Mouse (Mus musculus) stomach, embryonic 16.5 days (tissue): ENCODE measurements around the gene Adgrl3. TPM values are rescaled to one million over a fixed set of nuclear protein-coding genes. Genes with fewer than 3 reads are reported as not detected.

ENCODE experiments used
- ATAC-seq: fragments of 200-750 bp; cut with Nextera tagmentation; 2 replicates; pipeline ENCODE4 v1.8.0; 2017; ENCODE audit warnings: moderate number of reproducible peaks, moderate TSS enrichment; ENCODE audit not compliant: insufficient read depth, low FRiP score
- H3K27ac ChIP-seq: fragments of 300-500 bp; sonication (generic); 2 replicates; pipeline ENCODE4 v1.5.1; 2014; ENCODE audit warnings: low read length
- H3K27me3 ChIP-seq: fragments of 300-500 bp; sonication (generic); 2 replicates; pipeline ENCODE4 v1.6.1; 2014; ENCODE audit warnings: low read length, control low read depth, mixed read lengths; ENCODE audit not compliant: control insufficient read depth, insufficient read depth
- H3K36me3 ChIP-seq: fragments of 300-500 bp; sonication (generic); 2 replicates; pipeline ENCODE4 v1.6.1; 2014; ENCODE audit warnings: low read length; ENCODE audit not compliant: control insufficient read depth, insufficient read depth
- H3K4me1 ChIP-seq: fragments of 300-500 bp; sonication (generic); 2 replicates; pipeline ENCODE4 v1.6.1; 2014; ENCODE audit warnings: low read length, control low read depth, mixed read lengths; ENCODE audit not compliant: control insufficient read depth, insufficient read depth
- H3K4me2 ChIP-seq: fragments of 300-500 bp; sonication (generic); 2 replicates; pipeline ENCODE4 v1.6.1; 2014; ENCODE audit warnings: low read depth, low read length, mixed read lengths
- H3K4me3 ChIP-seq: fragments of 300-500 bp; sonication (generic); replicated peaks from 2 replicates; pipeline ENCODE4 v1.5.1; 2014; ENCODE audit warnings: mild to moderate bottlenecking, low read length
- H3K9ac ChIP-seq: fragments of 300-500 bp; sonication (generic); 2 replicates; pipeline ENCODE4 v1.6.1; 2014; ENCODE audit warnings: low read length
- H3K9me3 ChIP-seq: fragments of 300-500 bp; sonication (generic); replicated peaks from 2 replicates; pipeline ENCODE4 v1.6.1; 2016; ENCODE audit warnings: low read length, control low read depth; ENCODE audit not compliant: control insufficient read depth
- WGBS: fragments of 180-500 bp; shearing (Covaris S2); extraction: QIAGEN DNeasy Blood & Tissue Kit; methylation state at CpG from one replicate; pipeline ENCODE4 v1.1.7; 2014; 5-methylcytosine and 5-hydroxymethylcytosine counted together
- polyA plus RNA-seq: library from polyadenylated mRNA; unstranded; fragments of >200 nt; fragmentation: Nextera tagmentation; extraction: Ambion mirVana; gene quantifications from 2 replicates; pipeline ENCODE4 v1.2.1, GENCODE M21; 2015

Gene Adgrl3
- polyA plus RNA-seq, 1 experiment from 2014 or later = 17.0 TPM

DNA sequence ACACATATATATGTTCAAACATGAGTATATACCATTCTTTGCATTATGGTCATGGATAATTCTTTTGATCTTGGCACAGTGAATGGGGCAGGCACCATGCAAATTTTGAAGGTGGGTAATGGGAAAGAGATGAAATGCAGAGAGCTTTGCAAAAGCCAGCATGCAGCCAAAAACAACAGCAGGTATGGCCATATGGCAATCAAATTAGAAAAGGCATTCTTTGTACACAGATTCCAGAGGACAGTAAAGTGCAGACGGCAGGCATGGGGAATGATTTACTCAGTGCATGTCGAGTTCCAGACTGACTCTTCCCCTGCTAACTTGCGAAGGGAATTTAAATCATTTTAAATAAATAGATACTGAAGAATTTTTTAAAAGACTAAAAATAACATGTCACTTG is 716.1 kb downstream of the Adgrl3 start:
- Histone ChIP-seq H3K4me1 (no peaks in the 10 kb centered on the region), H3K4me2 (no peak overlapping the region), H3K4me3 (no peak overlapping the region), H3K9ac (no peak overlapping the region), H3K27ac (no peak overlapping the region), H3K36me3 (no peaks in the 10 kb centered on the region), H3K27me3 (no peaks in the 10 kb centered on the region), H3K9me3 (no peaks in the 10 kb centered on the region)
- 50% methylated on average over 3 of the region's 3 CpGs for WGBS
- no peak for ATAC-seq

DNA sequence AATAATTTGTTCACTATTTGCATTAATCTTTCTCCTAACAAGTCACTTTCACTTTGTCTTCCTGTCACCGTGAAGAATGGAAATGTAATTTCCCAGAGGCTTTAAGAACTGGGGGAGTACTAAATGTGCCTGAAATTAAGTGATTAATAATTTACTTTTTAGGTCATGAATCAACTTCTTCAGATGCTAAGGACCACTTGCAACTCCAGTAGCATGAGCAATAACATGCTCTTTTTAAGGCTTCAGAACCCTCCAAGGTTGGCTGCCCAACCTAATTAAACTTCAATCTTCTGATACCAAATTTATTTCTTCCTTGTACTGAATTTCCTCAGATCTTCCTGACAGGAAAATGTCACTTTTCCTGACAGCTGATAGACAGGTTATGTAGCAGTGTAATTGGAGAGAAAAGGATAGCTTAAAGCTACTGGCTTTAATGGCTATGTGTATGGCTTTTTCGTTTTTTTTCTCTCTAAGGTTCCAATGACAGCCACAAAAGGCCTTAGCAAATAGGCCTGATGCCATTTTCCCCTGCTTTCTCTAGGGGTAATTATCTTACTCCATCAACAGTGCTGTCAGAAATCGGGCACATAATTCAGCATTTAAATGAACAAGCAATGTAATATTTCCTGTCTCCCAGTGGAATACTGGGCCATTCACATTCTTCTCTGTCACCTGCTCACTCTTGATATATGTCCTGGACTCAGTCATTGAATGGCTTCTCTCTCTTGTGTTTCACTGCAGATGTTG is 718.5 kb downstream of the Adgrl3 start:
- Histone ChIP-seq H3K9me3 (no peaks in the 10 kb centered on the region), H3K4me2 (no peak overlapping the region), H3K9ac (no peak overlapping the region), H3K27me3 (no peaks in the 10 kb centered on the region), H3K4me3 (no peak overlapping the region), H3K27ac (no peak overlapping the region), H3K4me1 (no peaks in the 10 kb centered on the region), H3K36me3 (no peaks in the 10 kb centered on the region)
- ATAC-seq = no peak
- WGBS = 71% methylated on average over 3 of the region's 3 CpGs

DNA sequence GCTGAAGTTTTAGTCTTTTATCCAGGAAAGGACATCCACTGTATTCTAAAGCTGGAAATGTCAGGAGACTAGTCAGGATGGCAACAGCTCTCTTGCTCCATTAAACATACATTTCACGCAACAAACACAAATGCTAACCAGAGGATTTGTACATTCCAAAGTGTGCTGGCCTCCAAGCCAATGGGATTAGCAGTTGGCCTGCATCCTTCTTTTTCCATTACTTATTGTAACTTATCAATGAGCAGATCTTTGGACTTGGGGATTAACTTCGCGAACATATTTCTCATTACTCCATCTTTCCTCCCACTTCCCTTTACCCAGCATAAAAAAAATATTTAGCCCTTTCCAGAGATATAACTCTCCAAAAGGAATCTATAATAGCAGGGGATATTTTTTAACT is 732.5 kb downstream of the Adgrl3 start:
- ATAC-seq = no peak
- 86% methylated on average over 3 of the region's 3 CpGs for WGBS
- H3K27me3 ChIP-seq = no peaks in the 10 kb centered on the region

DNA sequence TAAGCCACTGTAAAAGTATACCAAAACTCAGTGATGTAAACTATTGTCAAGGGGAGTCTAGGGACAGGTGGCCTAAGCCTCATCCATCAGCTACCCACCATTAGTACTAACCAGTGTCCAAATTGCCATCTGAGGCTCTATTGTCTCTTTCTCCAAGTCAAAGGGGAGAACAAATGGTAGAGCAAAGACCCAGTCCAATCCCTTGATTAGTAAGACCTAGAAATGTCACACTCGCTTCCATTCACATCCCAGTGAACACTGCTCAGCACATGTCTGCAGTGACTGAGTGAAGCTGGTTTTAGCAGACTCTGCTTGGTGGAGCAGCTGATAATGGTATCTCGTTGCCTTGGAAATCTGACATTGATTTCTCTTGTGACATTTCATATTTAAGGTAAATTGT is 735.8 kb downstream of the Adgrl3 start:
- Histone ChIP-seq H3K9me3 (no peaks in the 10 kb centered on the region), H3K9ac (no peak overlapping the region), H3K4me3 (no peak overlapping the region)

More for the DNA sequence above, 732.5 kb downstream of the Adgrl3 start:
- H3K9me3 ChIP-seq = no peaks in the 10 kb centered on the region
- no peaks in the 10 kb centered on the region for H3K36me3 ChIP-seq
- H3K9ac ChIP-seq = no peak overlapping the region
- H3K4me3 ChIP-seq = no peak overlapping the region
- H3K4me1 ChIP-seq = no peaks in the 10 kb centered on the region
- H3K27ac ChIP-seq = no peak overlapping the region
- no peak overlapping the region for H3K4me2 ChIP-seq

DNA sequence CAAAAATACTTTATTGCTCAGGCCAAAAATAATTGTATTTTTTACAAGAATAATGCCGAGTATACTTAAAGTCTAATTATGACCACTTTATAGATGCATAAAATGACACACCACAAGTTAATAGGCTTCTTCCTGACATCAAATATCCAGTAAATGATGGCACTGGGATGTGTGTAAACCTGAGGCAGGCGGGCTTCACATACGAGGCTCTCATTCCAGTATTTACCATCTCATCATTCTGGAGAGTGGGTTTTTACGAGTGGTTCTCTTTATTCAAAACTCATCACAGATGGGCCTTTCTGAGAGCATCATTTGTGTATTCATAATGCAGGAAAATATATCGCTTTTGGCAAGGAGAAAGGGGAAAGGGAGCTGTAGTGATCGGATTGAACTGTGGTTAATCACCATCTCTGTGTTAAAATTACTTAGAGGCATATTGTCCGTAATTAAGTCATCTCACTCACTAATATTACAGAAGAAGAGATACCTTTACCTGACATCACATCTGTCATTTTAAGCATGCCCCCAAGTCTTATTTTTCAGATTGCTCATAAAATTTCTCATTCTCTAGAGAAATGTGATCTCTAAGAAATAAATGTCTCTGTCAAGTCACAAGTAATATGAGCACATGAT is 737.3 kb downstream of the Adgrl3 start:
- no peaks in the 10 kb centered on the region for H3K4me1 ChIP-seq
- 82% methylated on average over 7 of the region's 7 CpGs for WGBS

More for the DNA sequence above, 735.8 kb downstream of the Adgrl3 start:
- 86% methylated on average over 2 of the region's 2 CpGs for WGBS
- Histone ChIP-seq H3K27ac (no peak overlapping the region), H3K36me3 (no peaks in the 10 kb centered on the region), H3K4me2 (no peak overlapping the region), H3K4me1 (no peaks in the 10 kb centered on the region), H3K27me3 (no peaks in the 10 kb centered on the region)
- ATAC-seq = no peak

DNA sequence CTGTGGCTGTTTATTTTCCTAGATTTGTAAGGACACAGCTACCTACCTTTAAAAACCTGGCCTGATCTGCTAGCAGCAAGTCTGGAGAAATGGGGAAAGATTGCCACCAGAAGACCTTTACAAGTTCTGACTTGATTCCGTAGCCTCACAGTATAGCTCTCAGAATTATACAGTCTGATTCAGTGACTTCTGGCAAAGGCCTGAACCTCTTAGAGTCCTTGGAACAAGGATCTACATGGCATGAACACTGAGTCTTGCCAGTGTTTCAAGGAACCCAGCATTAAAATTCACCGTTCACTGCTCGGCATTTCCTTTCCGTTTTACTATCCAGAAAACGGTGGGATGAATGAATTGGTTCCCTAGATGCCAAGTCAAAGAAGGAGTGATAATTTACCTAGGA is 756.3 kb downstream of the Adgrl3 start:
- Histone ChIP-seq H3K9me3 (no peaks in the 10 kb centered on the region), H3K4me1 (no peaks in the 10 kb centered on the region), H3K9ac (no peak overlapping the region), H3K27me3 (no peaks in the 10 kb centered on the region), H3K4me3 (no peak overlapping the region), H3K27ac (no peak overlapping the region), H3K36me3 (no peaks in the 10 kb centered on the region), H3K4me2 (no peak overlapping the region)
- no peak for ATAC-seq
- WGBS = 82% methylated on average over 5 of the region's 5 CpGs

More for the DNA sequence above, 737.3 kb downstream of the Adgrl3 start:
- H3K4me2 ChIP-seq = no peak overlapping the region
- H3K9ac ChIP-seq = no peak overlapping the region
- H3K36me3 ChIP-seq = no peaks in the 10 kb centered on the region
- H3K9me3 ChIP-seq = no peaks in the 10 kb centered on the region
- H3K4me3 ChIP-seq = no peak overlapping the region
- ATAC-seq = no peak
- no peak overlapping the region for H3K27ac ChIP-seq
- no peaks in the 10 kb centered on the region for H3K27me3 ChIP-seq

DNA sequence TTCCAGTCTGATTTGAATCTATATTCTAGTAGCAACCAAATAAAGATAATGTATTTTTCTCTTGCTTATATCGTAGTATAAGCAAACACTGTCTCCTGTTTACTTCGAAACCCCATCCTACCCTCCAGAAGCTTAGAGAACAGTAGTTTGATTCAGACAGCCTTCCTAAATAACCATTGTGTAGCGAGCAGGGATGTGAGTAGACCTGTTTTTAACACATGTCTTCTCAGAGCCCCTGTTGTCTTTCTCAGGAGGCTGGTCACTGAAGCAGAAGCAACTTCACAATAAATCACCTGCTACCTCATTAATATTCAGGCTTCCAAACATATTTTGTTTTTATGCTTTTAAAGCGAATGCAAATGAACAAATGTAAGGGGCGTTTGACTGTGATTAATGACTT is 756.8 kb downstream of the Adgrl3 start:
- no peaks in the 10 kb centered on the region for H3K9me3 ChIP-seq
- no peak for ATAC-seq
- H3K27ac ChIP-seq = no peak overlapping the region
- H3K36me3 ChIP-seq = no peaks in the 10 kb centered on the region
- 77% methylated on average over 5 of the region's 5 CpGs for WGBS
- H3K9ac ChIP-seq = no peak overlapping the region
- H3K4me3 ChIP-seq = no peak overlapping the region
- no peak overlapping the region for H3K4me2 ChIP-seq
- no peaks in the 10 kb centered on the region for H3K27me3 ChIP-seq
- no peaks in the 10 kb centered on the region for H3K4me1 ChIP-seq

DNA sequence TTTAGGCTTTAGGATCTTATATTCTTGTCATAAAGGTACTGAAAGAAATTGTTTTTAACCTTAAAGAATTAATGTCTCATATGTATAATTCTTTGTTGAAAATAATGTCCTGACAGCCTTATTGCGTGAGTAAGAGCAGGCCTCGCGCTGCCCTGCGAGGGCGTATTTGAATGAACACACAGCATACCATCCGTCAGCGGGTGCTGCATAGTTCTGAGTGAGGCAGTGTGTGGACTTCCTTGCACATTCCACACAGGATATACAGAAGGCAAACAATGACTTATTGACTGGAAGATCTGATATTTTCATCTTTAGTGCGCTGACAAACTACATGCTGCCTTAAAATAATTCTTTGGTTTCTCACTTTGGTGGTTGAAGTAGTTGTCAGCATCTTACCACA is 764.8 kb downstream of the Adgrl3 start:
- Histone ChIP-seq H3K9ac (no peak overlapping the region), H3K36me3 (no peaks in the 10 kb centered on the region), H3K4me3 (no peak overlapping the region), H3K9me3 (no peaks in the 10 kb centered on the region), H3K4me1 (no peaks in the 10 kb centered on the region), H3K27me3 (no peaks in the 10 kb centered on the region), H3K27ac (no peak overlapping the region), H3K4me2 (no peak overlapping the region)
- 43% methylated on average over 8 of the region's 8 CpGs for WGBS
- no peak for ATAC-seq

DNA sequence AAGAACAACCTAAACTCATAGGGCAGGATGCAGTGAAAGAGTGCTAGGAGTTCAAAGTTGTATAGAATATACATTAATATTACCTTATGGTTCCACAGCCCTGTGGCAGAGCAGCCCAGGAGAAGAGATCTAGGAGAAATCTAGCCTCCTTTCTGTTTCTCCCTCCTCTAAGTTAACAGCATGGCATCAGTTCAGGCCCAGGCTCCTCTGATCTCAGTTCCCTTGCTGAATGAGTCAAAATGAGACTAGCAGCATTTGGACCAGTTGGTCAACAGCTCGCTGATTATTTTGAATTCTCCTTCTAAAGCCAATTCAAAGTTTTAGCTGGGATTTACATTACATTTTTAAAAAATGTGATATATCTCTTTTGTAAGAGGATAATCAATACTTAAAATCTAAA is 770.8 kb downstream of the Adgrl3 start:
- no peak overlapping the region for H3K4me3 ChIP-seq
- no peak overlapping the region for H3K9ac ChIP-seq
- ATAC-seq = no peak
- H3K4me1 ChIP-seq = no peaks in the 10 kb centered on the region
- 0 out of 2 replicates have a peak, but pooled peaks cover 4% of the 10 kb centered on the region for H3K36me3 ChIP-seq
- no peak overlapping the region for H3K4me2 ChIP-seq
- H3K27ac ChIP-seq = no peak overlapping the region
- 0 out of 2 replicates have a peak, but pooled peaks cover 3% of the 10 kb centered on the region for H3K9me3 ChIP-seq
- WGBS = 77% methylated on average over 1 of the region's 1 CpGs
- H3K27me3 ChIP-seq = no peaks in the 10 kb centered on the region
